17 mouse cellular contexts compared by ENCODE assay signal in genomic region chr8:77814796-77815647, GRCm38 (mm10).
DNase-seq lines count a peak whose midpoint lies in the region; ATAC-seq and TF ChIP-seq lines count a peak whose summit lies in the region.
"Had no signal": no experiment of that assay in that cellular context is flagged by ENCODE, and none has a peak within 500 bp of the region (broad histone marks: within the 10 kb centered on the region; RNA-seq: fewer than 3 reads in every experiment).

No protein-coding gene starts in this region.

- H3K4me3 ChIP-seq in heart, embryonic 10.5 days: no peak overlapping the region
- H3K4me3 ChIP-seq in kidney, postnatal 0 days (replicated peaks; ENCODE audit: low read depth, low read length): no peak overlapping the region
- H3K4me3 ChIP-seq in intestine, postnatal 0 days (ENCODE audit: low read depth, low read length): no peak overlapping the region
- no peak overlapping the region for H3K4me3 ChIP-seq in thymus, adult 2 months (ENCODE audit: control insufficient read depth, insufficient read depth, low read length)
- H3K4me3 ChIP-seq: layer of hippocampus, adult 2 months; liver, embryonic 13.5 days; midbrain, embryonic 13.5 days had no signal

- H3K36me3 ChIP-seq in heart, embryonic 10.5 days: no peaks in the 10 kb centered on the region
- no peaks in the 10 kb centered on the region for H3K36me3 ChIP-seq in kidney, postnatal 0 days (ENCODE audit: insufficient read depth, low read length)
- H3K36me3 ChIP-seq in intestine, postnatal 0 days (ENCODE audit: control insufficient read depth, insufficient read depth): no peaks in the 10 kb centered on the region
- H3K36me3 ChIP-seq in thymus, adult 2 months (ENCODE audit: control insufficient read depth, insufficient read depth, low read length): no peaks in the 10 kb centered on the region
- H3K36me3 ChIP-seq: liver, embryonic 13.5 days; midbrain, embryonic 13.5 days had no signal

- peak overlapping the region; percentile 44 for H3K4me2 ChIP-seq in kidney, postnatal 0 days (ENCODE audit: low read length)
- H3K4me2 ChIP-seq in intestine, postnatal 0 days (replicated peaks; ENCODE audit: low read depth): no peak overlapping the region
- H3K4me2 ChIP-seq: liver, embryonic 13.5 days; midbrain, embryonic 13.5 days had no signal

- ATAC-seq in kidney, postnatal 0 days (replicated peaks; ENCODE audit: low FRiP score, low read depth): peak; percentile 91
- ATAC-seq in intestine, postnatal 0 days: no peak
- ATAC-seq: midbrain, embryonic 13.5 days had no signal

- whole genome bisulfite sequencing in heart, embryonic 10.5 days: 75% methylated on average over 12 of the region's 12 CpGs
- 9% methylated on average over 12 of the region's 12 CpGs for whole genome bisulfite sequencing in kidney, postnatal 0 days
- 52% methylated on average over 12 of the region's 12 CpGs for WGBS in intestine, postnatal 0 days
- 78% methylated on average over 12 of the region's 12 CpGs for WGBS in thymus, adult 2 months

- H3K9me3 ChIP-seq in heart, embryonic 10.5 days: no peaks in the 10 kb centered on the region
- H3K9me3 ChIP-seq in kidney, postnatal 0 days (replicated peaks; ENCODE audit: low read length): no peaks in the 10 kb centered on the region
- no peaks in the 10 kb centered on the region for H3K9me3 ChIP-seq in intestine, postnatal 0 days (ENCODE audit: control insufficient read depth)
- H3K9me3 ChIP-seq: midbrain, embryonic 13.5 days had no signal

- no peak for DNase-seq in heart, embryonic 10.5 days (ENCODE audit: low spot score)
- DNase-seq in heart, adult 8-10 months (ENCODE audit: low spot score): no peak
- peak; percentile 27 for DNase-seq in embryo, embryonic 11.5 days (ENCODE audit: low read depth, low spot score)
- peak; percentile 95 for DNase-seq in kidney, postnatal 0 days (ENCODE audit: low spot score)
- DNase-seq in lung, postnatal 14 days: peak; percentile 18
- DNase-seq in frontal cortex, postnatal 14 days (ENCODE audit: low spot score in 2 of 2): no peak
- DNase-seq in thymus, adult 2 months: no peak
- DNase-seq: adrenal gland, postnatal 36 days; B cell, adult 2 months; cerebellum, adult 11-12 months; gastrocnemius, postnatal 36 days; heart, postnatal 14 days; liver, embryonic 13.5 days; thymus, postnatal 25 days had no signal

- no peaks in the 10 kb centered on the region for H3K4me1 ChIP-seq in heart, embryonic 10.5 days
- peaks cover 9% of the 10 kb centered on the region; the same call in 1 of the 2 replicates for H3K4me1 ChIP-seq in kidney, postnatal 0 days (replicated peaks; ENCODE audit: insufficient read depth, low read length)
- no peaks in the 10 kb centered on the region for H3K4me1 ChIP-seq in intestine, postnatal 0 days (replicated peaks; ENCODE audit: control insufficient read depth, insufficient read depth, low read length)
- no peaks in the 10 kb centered on the region for H3K4me1 ChIP-seq in thymus, adult 2 months (replicated peaks; ENCODE audit: control insufficient read depth, insufficient read depth, low read length)
- H3K4me1 ChIP-seq: liver, embryonic 13.5 days; midbrain, embryonic 13.5 days had no signal

- TF ChIP-seq POLR2A in thymus, adult 2 months (IDR thresholded peaks at IDR 0.05; ENCODE audit: control insufficient read depth, extremely low read depth, insufficient read depth, low read length, poor library complexity): no peak

- TF ChIP-seq CTCF in kidney, postnatal 0 days (IDR thresholded peaks at IDR 0.05; ENCODE audit: low read depth): 0 out of 2 replicates have a peak, but pooled peaks have one; percentile 17
- no peak for TF ChIP-seq CTCF in intestine, postnatal 0 days (IDR thresholded peaks at IDR 0.05; ENCODE audit: low read depth)
- TF ChIP-seq CTCF in thymus, adult 2 months (IDR thresholded peaks at IDR 0.05; ENCODE audit: borderline replicate concordance, control insufficient read depth, extremely low read depth, insufficient read depth, low read length, poor library complexity): no peak

- H3K27me3 ChIP-seq in heart, embryonic 10.5 days (ENCODE audit: insufficient read depth, poor library complexity, severe bottlenecking): no peaks in the 10 kb centered on the region
- no peaks in the 10 kb centered on the region for H3K27me3 ChIP-seq in kidney, postnatal 0 days (ENCODE audit: insufficient read depth, low read length)
- H3K27me3 ChIP-seq in intestine, postnatal 0 days (replicated peaks; ENCODE audit: control insufficient read depth, insufficient read depth, low read length): no peaks in the 10 kb centered on the region
- H3K27me3 ChIP-seq in thymus, adult 2 months (ENCODE audit: control insufficient read depth, insufficient read depth, low read length): no peaks in the 10 kb centered on the region
- H3K27me3 ChIP-seq: liver, embryonic 13.5 days; midbrain, embryonic 13.5 days had no signal

- H3K9ac ChIP-seq in kidney, postnatal 0 days (ENCODE audit: low read depth, low read length): no peak overlapping the region
- H3K9ac ChIP-seq in intestine, postnatal 0 days (ENCODE audit: low read depth, low read length): no peak overlapping the region
- H3K9ac ChIP-seq: liver, embryonic 13.5 days; midbrain, embryonic 13.5 days had no signal

- H3K27ac ChIP-seq in heart, embryonic 10.5 days: peak overlapping the region; percentile 12; the same call in 1 of the 2 replicates
- peak overlapping the region; percentile 87 for H3K27ac ChIP-seq in kidney, postnatal 0 days
- no peak overlapping the region for H3K27ac ChIP-seq in intestine, postnatal 0 days (ENCODE audit: low read depth, low read length)
- H3K27ac ChIP-seq in thymus, adult 2 months (ENCODE audit: control insufficient read depth, insufficient read depth, low read length): no peak overlapping the region
- H3K27ac ChIP-seq: layer of hippocampus, adult 2 months; liver, embryonic 13.5 days; midbrain, embryonic 13.5 days had no signal

Comparison
In these comparisons a context has a peak if more than half of its experiments do, and no peak if none do; other contexts are left out.
1. DNase-seq: peak in embryo, embryonic 11.5 days (single experiment), kidney, postnatal 0 days (single experiment) and lung, postnatal 14 days (single experiment); none in heart, embryonic 10.5 days (single experiment), heart, adult 8-10 months (single experiment), frontal cortex, postnatal 14 days (0 of 2) and thymus, adult 2 months (single experiment).
2. H3K27ac ChIP-seq: peak in heart, embryonic 10.5 days (single experiment) and kidney, postnatal 0 days (single experiment); none in intestine, postnatal 0 days (single experiment) and thymus, adult 2 months (single experiment).